Mouse (Mus musculus) neural tube, embryonic 12.5 days (tissue): ENCODE results near the gene Krtap8-1. TPM values are rescaled to one million over a fixed set of nuclear protein-coding genes. Genes with fewer than 3 reads are reported as not detected.

Source experiments
- ATAC-seq: fragments of 200-750 bp; cut with Nextera tagmentation; 2 replicates; pipeline ENCODE4 v1.8.0; 2017; ENCODE audit warnings: low read depth, mild to moderate bottlenecking, moderate TSS enrichment, moderate library complexity; ENCODE audit not compliant: low FRiP score
- H3K27ac ChIP-seq: fragments of 300-500 bp; sonication (generic); 2 replicates; pipeline ENCODE4 v1.5.1; 2016
- H3K27me3 ChIP-seq: fragments of 300-500 bp; sonication (generic); replicated peaks from 2 replicates; pipeline ENCODE4 v1.6.1; 2016; ENCODE audit warnings: mild to moderate bottlenecking
- H3K36me3 ChIP-seq: fragments of 300-500 bp; sonication (generic); 2 replicates; pipeline ENCODE4 v1.6.1; 2016; ENCODE audit warnings: mild to moderate bottlenecking
- H3K4me1 ChIP-seq: fragments of 300-500 bp; sonication (generic); 2 replicates; pipeline ENCODE4 v1.6.1; 2016
- H3K4me2 ChIP-seq: fragments of 300-500 bp; sonication (generic); replicated peaks from 2 replicates; pipeline ENCODE4 v1.6.1; 2016; ENCODE audit warnings: mild to moderate bottlenecking
- H3K4me3 ChIP-seq: fragments of 300-500 bp; sonication (generic); 2 replicates; pipeline ENCODE4 v1.5.1; 2016
- H3K9ac ChIP-seq: fragments of 300-500 bp; sonication (generic); 2 replicates; pipeline ENCODE4 v1.6.1; 2016; ENCODE audit warnings: mild to moderate bottlenecking
- H3K9me3 ChIP-seq: fragments of 300-500 bp; sonication (generic); 2 replicates; pipeline ENCODE4 v1.6.1; 2016; ENCODE audit warnings: mild to moderate bottlenecking
- WGBS: fragments of 180-500 bp; shearing (Covaris S2); methylation state at CpG from one replicate; pipeline ENCODE4 v1.1.7; 2016; 5-methylcytosine and 5-hydroxymethylcytosine counted together
- polyA plus RNA-seq: library from polyadenylated mRNA; unstranded; fragments of >200 nt; fragmentation: Nextera tagmentation; extraction: Ambion mirVana; gene quantifications from 2 replicates; pipeline ENCODE4 v1.2.1, GENCODE M21; 2016

Krtap8-1 gene
- polyA plus RNA-seq: not detected in 2 replicates

- ATAC-seq: no peak
- H3K4me2 ChIP-seq: no peak within 1 kb of the TSS
- no peaks in the 10 kb centered on the region for H3K27me3 ChIP-seq
- no peak within 1 kb of the TSS for H3K9ac ChIP-seq
- H3K36me3 ChIP-seq: no peaks in the 10 kb centered on the region
- H3K4me1 ChIP-seq: no peaks in the 10 kb centered on the region
- H3K27ac ChIP-seq: no peak within 1 kb of the TSS
- no peak within 1 kb of the TSS for H3K4me3 ChIP-seq
- no peaks in the 10 kb centered on the region for H3K9me3 ChIP-seq
- 88% methylated on average over 7 of the region's 7 CpGs for WGBS
These were observed at the start of gene Krtap8-1 for GRCm38 (mm10) chr16:89487852-89488251. Gene Krtap8-1, minus strand, starts transcription at chr16:89487952.

GRCm38 (mm10) chr16:89537349-89537748 lies 49.6 kb upstream of the Krtap8-1 start:
- Histone ChIP-seq H3K4me3 (no peak overlapping the region), H3K9me3 (no peaks in the 10 kb centered on the region), H3K36me3 (no peaks in the 10 kb centered on the region), H3K27ac (no peak overlapping the region), H3K27me3 (no peaks in the 10 kb centered on the region), H3K4me1 (no peaks in the 10 kb centered on the region), H3K9ac (no peak overlapping the region), H3K4me2 (no peak overlapping the region)
- 90% methylated on average over 6 of the region's 6 CpGs for WGBS
- ATAC-seq: no peak

GRCm38 (mm10) chr16:89530547-89530946 lies 42.8 kb upstream of the Krtap8-1 start:
- Histone ChIP-seq H3K9me3 (no peaks in the 10 kb centered on the region), H3K36me3 (no peaks in the 10 kb centered on the region), H3K9ac (no peak overlapping the region), H3K27ac (no peak overlapping the region), H3K4me3 (no peak overlapping the region), H3K4me2 (peak overlapping the region; percentile 22; the same call in 1 of the 2 replicates), H3K4me1 (peaks cover 10% of the 10 kb centered on the region; the same call in 1 of the 2 replicates), H3K27me3 (no peaks in the 10 kb centered on the region)
- ATAC-seq: peak; percentile 64
- whole genome bisulfite sequencing: 19% methylated on average over 7 of the region's 7 CpGs

- Histone ChIP-seq H3K4me3 (no peak overlapping the region), H3K9me3 (no peaks in the 10 kb centered on the region), H3K4me2 (no peak overlapping the region), H3K9ac (no peak overlapping the region), H3K27ac (no peak overlapping the region), H3K36me3 (no peaks in the 10 kb centered on the region), H3K4me1 (peaks cover 10% of the 10 kb centered on the region; the same call in 1 of the 2 replicates), H3K27me3 (no peaks in the 10 kb centered on the region)
- WGBS: 65% methylated on average over 7 of the region's 7 CpGs
- ATAC-seq: peak; percentile 42; the same call in 1 of the 2 replicates
These were observed 42.1 kb upstream of the Krtap8-1 start for GRCm38 (mm10) chr16:89529846-89530245.

- Histone ChIP-seq H3K4me3 (no peak overlapping the region), H3K9me3 (no peaks in the 10 kb centered on the region), H3K36me3 (no peaks in the 10 kb centered on the region), H3K4me2 (no peak overlapping the region), H3K4me1 (peaks cover 10% of the 10 kb centered on the region; the same call in 1 of the 2 replicates), H3K27me3 (no peaks in the 10 kb centered on the region), H3K9ac (no peak overlapping the region), H3K27ac (no peak overlapping the region)
- 49% methylated on average over 3 of the region's 3 CpGs for WGBS
- ATAC-seq: peak; percentile 62
These were observed 40.6 kb upstream of the Krtap8-1 start for GRCm38 (mm10) chr16:89528380-89528779.

GRCm38 (mm10) chr16:89520996-89521395 lies 33.2 kb upstream of the Krtap8-1 start:
- Histone ChIP-seq H3K27me3 (no peaks in the 10 kb centered on the region), H3K9me3 (no peaks in the 10 kb centered on the region), H3K9ac (no peak overlapping the region), H3K4me3 (no peak overlapping the region), H3K36me3 (no peaks in the 10 kb centered on the region), H3K4me1 (no peaks in the 10 kb centered on the region), H3K4me2 (no peak overlapping the region), H3K27ac (no peak overlapping the region)
- no peak for ATAC-seq
- WGBS: 91% methylated on average over 4 of the region's 4 CpGs

- no peaks in the 10 kb centered on the region for H3K36me3 ChIP-seq
- H3K4me2 ChIP-seq: no peak overlapping the region
- no peaks in the 10 kb centered on the region for H3K9me3 ChIP-seq
- H3K4me3 ChIP-seq: no peak overlapping the region
- H3K27me3 ChIP-seq: no peaks in the 10 kb centered on the region
- H3K27ac ChIP-seq: no peak overlapping the region
- H3K9ac ChIP-seq: no peak overlapping the region
- H3K4me1 ChIP-seq: no peaks in the 10 kb centered on the region
- WGBS: 96% methylated on average over 2 of the region's 2 CpGs
- ATAC-seq: no peak
These were observed 32.8 kb upstream of the Krtap8-1 start for GRCm38 (mm10) chr16:89520555-89520954.

GRCm38 (mm10) chr16:89520091-89520490 lies 32.3 kb upstream of the Krtap8-1 start:
- Histone ChIP-seq H3K4me3 (no peak overlapping the region), H3K27ac (no peak overlapping the region), H3K4me2 (no peak overlapping the region), H3K4me1 (no peaks in the 10 kb centered on the region), H3K9ac (no peak overlapping the region), H3K9me3 (no peaks in the 10 kb centered on the region), H3K36me3 (no peaks in the 10 kb centered on the region), H3K27me3 (no peaks in the 10 kb centered on the region)
- 92% methylated on average over 6 of the region's 6 CpGs for WGBS
- ATAC-seq: no peak

GRCm38 (mm10) chr16:89517635-89518034 lies 29.9 kb upstream of the Krtap8-1 start:
- no peaks in the 10 kb centered on the region for H3K36me3 ChIP-seq
- no peak overlapping the region for H3K4me2 ChIP-seq
- no peaks in the 10 kb centered on the region for H3K9me3 ChIP-seq
- WGBS: 64% methylated on average over 9 of the region's 9 CpGs
- H3K27ac ChIP-seq: no peak overlapping the region
- peak; percentile 67; the same call in 1 of the 2 replicates for ATAC-seq
- no peak overlapping the region for H3K9ac ChIP-seq
- no peaks in the 10 kb centered on the region for H3K4me1 ChIP-seq
- H3K27me3 ChIP-seq: no peaks in the 10 kb centered on the region
- no peak overlapping the region for H3K4me3 ChIP-seq

GRCm38 (mm10) chr16:89513431-89513830 lies 25.7 kb upstream of the Krtap8-1 start:
- no peak overlapping the region for H3K27ac ChIP-seq
- H3K4me2 ChIP-seq: no peak overlapping the region
- H3K9me3 ChIP-seq: no peaks in the 10 kb centered on the region
- no peak overlapping the region for H3K9ac ChIP-seq
- no peaks in the 10 kb centered on the region for H3K36me3 ChIP-seq
- no peaks in the 10 kb centered on the region for H3K4me1 ChIP-seq
- 72% methylated on average over 7 of the region's 7 CpGs for WGBS
- no peak overlapping the region for H3K4me3 ChIP-seq
- peak; percentile 31; the same call in 1 of the 2 replicates for ATAC-seq
- H3K27me3 ChIP-seq: no peaks in the 10 kb centered on the region

- no peak within 1 kb of the TSS for H3K9ac ChIP-seq
- H3K4me1 ChIP-seq: no peaks in the 10 kb centered on the region
- WGBS: 90% methylated on average over 4 of the region's 4 CpGs
- ATAC-seq: no peak
- no peak within 1 kb of the TSS for H3K4me2 ChIP-seq
- no peak within 1 kb of the TSS for H3K27ac ChIP-seq
- no peak within 1 kb of the TSS for H3K4me3 ChIP-seq
- no peaks in the 10 kb centered on the region for H3K9me3 ChIP-seq
- H3K27me3 ChIP-seq: no peaks in the 10 kb centered on the region
- H3K36me3 ChIP-seq: no peaks in the 10 kb centered on the region
These were observed 20.5 kb upstream of the Krtap8-1 start, which contains the start of gene Krtap7-1 for GRCm38 (mm10) chr16:89508223-89508622. Gene Krtap7-1, minus strand, starts transcription at chr16:89508323.

- WGBS: 81% methylated on average over 2 of the region's 2 CpGs
- Histone ChIP-seq H3K4me3 (no peak overlapping the region), H3K4me1 (no peaks in the 10 kb centered on the region), H3K36me3 (no peaks in the 10 kb centered on the region), H3K27ac (no peak overlapping the region), H3K27me3 (no peaks in the 10 kb centered on the region), H3K9me3 (no peaks in the 10 kb centered on the region), H3K9ac (no peak overlapping the region), H3K4me2 (no peak overlapping the region)
- no peak for ATAC-seq
These were observed 15.8 kb upstream of the Krtap8-1 start for GRCm38 (mm10) chr16:89503571-89503970.

GRCm38 (mm10) chr16:89501870-89502269 lies 14.1 kb upstream of the Krtap8-1 start:
- no peak overlapping the region for H3K4me3 ChIP-seq
- no peak for ATAC-seq
- H3K36me3 ChIP-seq: no peaks in the 10 kb centered on the region
- no peak overlapping the region for H3K4me2 ChIP-seq
- H3K9ac ChIP-seq: no peak overlapping the region
- 83% methylated on average over 5 of the region's 5 CpGs for WGBS
- no peak overlapping the region for H3K27ac ChIP-seq
- no peaks in the 10 kb centered on the region for H3K4me1 ChIP-seq
- no peaks in the 10 kb centered on the region for H3K9me3 ChIP-seq
- H3K27me3 ChIP-seq: no peaks in the 10 kb centered on the region
